Mouse (Mus musculus) lung, adult 2 months (tissue): Measurements from ENCODE around the gene Trim40.

ENCODE experiments used
- CTCF ChIP-seq: fragments of 200-500 bp; IDR thresholded peaks from 2 replicates; pipeline ENCODE4 v1.5.1; 2011; ENCODE audit warnings: mild to moderate bottlenecking, low read length, control low read depth; ENCODE audit not compliant: insufficient read depth
- POLR2A ChIP-seq: fragments of 200-500 bp; IDR thresholded peaks from 2 replicates; pipeline ENCODE4 v1.6.1; 2011; ENCODE audit warnings: low read depth, mild to moderate bottlenecking, control low read depth, low read length, borderline replicate concordance; ENCODE audit errors: extremely low read depth

DNA sequence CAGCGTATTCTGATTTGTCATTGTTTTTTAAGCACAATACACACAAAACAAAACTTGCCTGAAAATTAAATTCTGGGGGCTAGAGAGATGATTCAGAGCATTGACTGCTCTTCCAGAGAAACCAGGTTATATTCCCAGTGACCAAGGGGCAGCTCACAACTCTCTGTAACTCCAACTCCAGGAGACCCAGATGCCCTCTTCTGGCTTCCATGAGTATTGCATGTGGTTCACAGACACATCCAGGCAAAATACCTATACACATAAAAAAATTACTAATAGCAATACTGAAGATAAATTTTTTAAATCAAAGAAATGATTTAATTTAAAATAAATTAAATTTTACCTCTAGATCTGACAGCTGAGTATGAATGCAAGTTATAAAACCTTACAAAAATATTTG is 6.7 kb upstream of the Trim40 start:
- TF ChIP-seq CTCF = peak; percentile 30; the same call in 1 of the 2 replicates
- TF ChIP-seq POLR2A = no peak
